Mouse (Mus musculus) thymus, adult 2 months (tissue): ENCODE measurements around the gene Pla2g4e.

Source experiments
- CTCF ChIP-seq: fragments of 200-500 bp; IDR thresholded peaks from 2 replicates; pipeline ENCODE4 v1.5.1; 2012; ENCODE audit warnings: mild to moderate bottlenecking, control low read depth, low read length, moderate library complexity, borderline replicate concordance; ENCODE audit not compliant: control insufficient read depth, poor library complexity, insufficient read depth; ENCODE audit errors: extremely low read depth
- POLR2A ChIP-seq: fragments of 200-500 bp; IDR thresholded peaks from 2 replicates; pipeline ENCODE4 v1.6.1; 2012; ENCODE audit warnings: mild to moderate bottlenecking, low read length, control low read depth, moderate library complexity; ENCODE audit not compliant: control insufficient read depth, poor library complexity, insufficient read depth; ENCODE audit errors: extremely low read depth

GRCm38 (mm10) chr2:120140326-120140725 is 104.8 kb downstream of the Pla2g4e start:
- TF ChIP-seq POLR2A (no peak), CTCF (no peak)
